Mouse (Mus musculus): ENCODE results near the gene Nfx1. TPM values are rescaled to one million over a fixed set of nuclear protein-coding genes. Genes with fewer than 3 reads are reported as not detected.

Nfx1 gene
- polyA plus RNA-seq, 1 experiment from 2014 or later = 67.7 TPM

DNA sequence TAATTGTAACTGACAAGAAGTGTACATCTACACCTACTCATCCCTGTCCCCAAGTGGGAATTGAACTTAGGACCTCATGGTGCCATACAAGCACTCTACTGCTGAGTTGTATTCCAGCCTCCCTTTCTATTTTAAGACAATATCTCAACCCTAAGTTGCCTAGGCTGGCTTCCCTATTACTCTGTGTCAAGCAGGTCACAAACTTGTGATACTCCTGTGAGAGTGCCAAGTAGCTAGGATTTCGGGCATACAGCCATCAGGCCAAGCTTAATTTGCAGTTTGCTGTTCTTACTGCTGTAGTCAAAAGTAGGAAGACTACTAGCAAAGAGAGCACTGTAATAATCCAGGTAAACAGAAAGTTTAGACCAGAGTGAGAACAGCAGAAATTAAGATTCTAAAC is 13.0 kb downstream of the Nfx1 start:
- Histone ChIP-seq H3K4me3 (ENCODE audit: low read depth, low read length) (no peak overlapping the region), H3K4me1 (ENCODE audit: control insufficient read depth, insufficient read depth, low read length) (no peaks in the 10 kb centered on the region), H3K4me2 (no peak overlapping the region), H3K27me3 (ENCODE audit: control insufficient read depth, insufficient read depth, low read length) (no peaks in the 10 kb centered on the region), H3K36me3 (ENCODE audit: control insufficient read depth, insufficient read depth, low read length) (peaks cover 26% of the 10 kb centered on the region), H3K9ac (ENCODE audit: low read depth, low read length) (no peak overlapping the region), H3K9me3 (replicated peaks; ENCODE audit: control insufficient read depth, low read length) (no peaks in the 10 kb centered on the region), H3K27ac (ENCODE audit: low read depth, low read length) (no peak overlapping the region)
- no peak for ATAC-seq (replicated peaks; ENCODE audit: insufficient number of reproducible peaks, low FRiP score, low TSS enrichment)
- 86% methylated on average over 1 of the region's 1 CpGs for WGBS (ENCODE audit: insufficient replicate concordance)

DNA sequence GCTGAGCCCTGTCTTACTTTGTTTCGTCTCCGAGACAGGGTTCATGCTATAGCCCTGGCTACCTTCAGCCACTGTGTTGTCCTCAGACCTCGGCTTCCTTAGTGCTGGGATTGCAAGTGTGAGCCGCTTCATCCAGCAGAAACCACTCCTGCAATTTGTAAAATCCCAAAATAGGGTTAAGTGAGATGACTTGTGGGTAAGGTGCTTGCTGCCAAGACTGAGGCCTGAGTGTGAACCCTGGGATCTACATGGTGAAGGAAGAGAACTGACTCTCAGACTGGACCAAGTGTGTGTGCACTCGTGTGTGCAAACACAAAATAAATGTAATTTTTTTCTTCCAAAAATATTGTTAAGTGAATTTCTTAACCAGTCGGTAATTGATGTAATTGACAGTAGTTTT is 18.9 kb downstream of the Nfx1 start:
- no peak overlapping the region for H3K4me3 ChIP-seq (ENCODE audit: low read depth, low read length)
- WGBS (ENCODE audit: insufficient replicate concordance) = 87% methylated on average over 6 of the region's 6 CpGs
- no peaks in the 10 kb centered on the region for H3K27me3 ChIP-seq (ENCODE audit: control insufficient read depth, insufficient read depth, low read length)
- no peak for ATAC-seq (replicated peaks; ENCODE audit: insufficient number of reproducible peaks, low FRiP score, low TSS enrichment)
- no peak overlapping the region for H3K4me2 ChIP-seq
- H3K36me3 ChIP-seq (ENCODE audit: control insufficient read depth, insufficient read depth, low read length) = peaks cover 51% of the 10 kb centered on the region
- H3K4me1 ChIP-seq (ENCODE audit: control insufficient read depth, insufficient read depth, low read length) = no peaks in the 10 kb centered on the region
- no peak overlapping the region for H3K9ac ChIP-seq (ENCODE audit: low read depth, low read length)
- H3K27ac ChIP-seq (ENCODE audit: low read depth, low read length) = no peak overlapping the region
- H3K9me3 ChIP-seq (replicated peaks; ENCODE audit: control insufficient read depth, low read length) = no peaks in the 10 kb centered on the region

DNA sequence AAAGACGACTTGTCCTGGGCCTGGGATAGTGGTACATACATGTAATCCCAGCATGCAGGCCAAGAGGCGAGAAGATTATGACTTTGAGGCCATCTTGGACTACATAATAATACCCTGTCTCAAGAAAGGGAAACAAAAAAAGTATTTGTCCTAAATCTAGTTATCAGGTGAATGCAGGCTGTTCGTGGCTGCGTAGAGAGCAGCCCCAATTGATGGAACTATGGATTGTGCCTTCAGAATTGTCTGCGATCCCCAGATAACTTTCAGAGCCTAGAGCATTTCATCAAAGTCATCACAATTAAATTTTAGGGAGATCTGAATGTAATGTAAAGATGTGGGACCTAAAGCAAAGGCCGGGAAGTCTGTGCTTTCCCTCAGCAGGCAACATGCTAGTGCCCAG is 25.6 kb downstream of the Nfx1 start:
- no peaks in the 10 kb centered on the region for H3K4me1 ChIP-seq (ENCODE audit: control insufficient read depth, insufficient read depth, low read length)
- peaks cover 56% of the 10 kb centered on the region for H3K36me3 ChIP-seq (ENCODE audit: control insufficient read depth, insufficient read depth, low read length)
- no peaks in the 10 kb centered on the region for H3K9me3 ChIP-seq (replicated peaks; ENCODE audit: control insufficient read depth, low read length)
- H3K27ac ChIP-seq (ENCODE audit: low read depth, low read length) = no peak overlapping the region
- H3K27me3 ChIP-seq (ENCODE audit: control insufficient read depth, insufficient read depth, low read length) = no peaks in the 10 kb centered on the region
- WGBS (ENCODE audit: insufficient replicate concordance) = 93% methylated on average over 6 of the region's 6 CpGs
- ATAC-seq (replicated peaks; ENCODE audit: insufficient number of reproducible peaks, low FRiP score, low TSS enrichment) = no peak
- H3K4me2 ChIP-seq = no peak overlapping the region
- H3K9ac ChIP-seq (ENCODE audit: low read depth, low read length) = no peak overlapping the region
- H3K4me3 ChIP-seq (ENCODE audit: low read depth, low read length) = no peak overlapping the region

DNA sequence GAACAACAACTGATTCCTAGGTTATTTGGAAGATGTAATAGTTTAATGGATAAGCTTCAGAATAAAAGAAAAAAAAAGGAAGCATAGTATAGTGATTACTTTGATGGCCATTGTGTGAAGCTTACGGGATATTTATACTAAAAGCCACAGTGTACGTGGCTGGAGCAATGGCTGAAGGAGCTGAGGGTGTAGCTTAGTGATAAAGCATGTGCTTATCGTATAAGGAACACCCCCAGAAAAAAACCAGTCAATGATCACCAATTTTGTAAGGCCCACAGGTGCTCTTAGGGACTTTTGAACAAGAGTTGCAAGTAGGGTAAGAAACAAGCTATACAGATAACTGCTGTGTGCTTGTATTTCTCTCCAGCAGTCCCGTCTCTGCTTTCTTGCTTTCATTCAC is 27.2 kb downstream of the Nfx1 start:
- no peak for ATAC-seq (replicated peaks; ENCODE audit: insufficient number of reproducible peaks, low FRiP score, low TSS enrichment)
- no peaks in the 10 kb centered on the region for H3K9me3 ChIP-seq (replicated peaks; ENCODE audit: control insufficient read depth, low read length)
- no peak overlapping the region for H3K9ac ChIP-seq (ENCODE audit: low read depth, low read length)
- no peaks in the 10 kb centered on the region for H3K4me1 ChIP-seq (ENCODE audit: control insufficient read depth, insufficient read depth, low read length)
- H3K36me3 ChIP-seq (ENCODE audit: control insufficient read depth, insufficient read depth, low read length) = peaks cover 57% of the 10 kb centered on the region
- no peak overlapping the region for H3K27ac ChIP-seq (ENCODE audit: low read depth, low read length)
- no peaks in the 10 kb centered on the region for H3K27me3 ChIP-seq (ENCODE audit: control insufficient read depth, insufficient read depth, low read length)
- H3K4me3 ChIP-seq (ENCODE audit: low read depth, low read length) = no peak overlapping the region
- WGBS (ENCODE audit: insufficient replicate concordance) = 88% methylated on average over 4 of the region's 4 CpGs
- H3K4me2 ChIP-seq = no peak overlapping the region

DNA sequence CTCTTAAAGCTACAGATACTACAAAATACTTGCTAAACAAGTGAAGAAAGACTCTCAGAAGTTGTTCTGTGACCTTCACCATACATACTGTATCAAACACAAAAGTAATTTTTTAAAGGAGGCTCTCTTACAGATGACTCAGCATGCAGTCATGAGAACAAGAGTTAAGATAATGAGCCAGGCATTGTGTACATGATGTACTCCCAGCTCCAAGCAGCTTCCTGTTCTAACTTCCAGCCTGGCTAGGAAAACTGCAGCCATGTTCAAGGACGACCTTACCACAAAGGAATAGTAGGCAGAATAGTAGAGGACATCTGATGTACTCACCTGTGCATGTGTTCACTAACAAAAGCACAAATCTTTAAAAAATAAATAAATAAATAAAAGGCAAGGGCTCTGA is 29.6 kb downstream of the Nfx1 start:
- Histone ChIP-seq H3K4me1 (ENCODE audit: control insufficient read depth, insufficient read depth, low read length) (no peaks in the 10 kb centered on the region), H3K9me3 (replicated peaks; ENCODE audit: control insufficient read depth, low read length) (no peaks in the 10 kb centered on the region), H3K36me3 (ENCODE audit: control insufficient read depth, insufficient read depth, low read length) (peaks cover 62% of the 10 kb centered on the region), H3K27ac (ENCODE audit: low read depth, low read length) (no peak overlapping the region), H3K4me2 (no peak overlapping the region), H3K27me3 (ENCODE audit: control insufficient read depth, insufficient read depth, low read length) (no peaks in the 10 kb centered on the region), H3K4me3 (ENCODE audit: low read depth, low read length) (no peak overlapping the region), H3K9ac (ENCODE audit: low read depth, low read length) (no peak overlapping the region)
- no peak for ATAC-seq (replicated peaks; ENCODE audit: insufficient number of reproducible peaks, low FRiP score, low TSS enrichment)
- 74% methylated on average over 1 of the region's 1 CpGs for WGBS (ENCODE audit: insufficient replicate concordance)

DNA sequence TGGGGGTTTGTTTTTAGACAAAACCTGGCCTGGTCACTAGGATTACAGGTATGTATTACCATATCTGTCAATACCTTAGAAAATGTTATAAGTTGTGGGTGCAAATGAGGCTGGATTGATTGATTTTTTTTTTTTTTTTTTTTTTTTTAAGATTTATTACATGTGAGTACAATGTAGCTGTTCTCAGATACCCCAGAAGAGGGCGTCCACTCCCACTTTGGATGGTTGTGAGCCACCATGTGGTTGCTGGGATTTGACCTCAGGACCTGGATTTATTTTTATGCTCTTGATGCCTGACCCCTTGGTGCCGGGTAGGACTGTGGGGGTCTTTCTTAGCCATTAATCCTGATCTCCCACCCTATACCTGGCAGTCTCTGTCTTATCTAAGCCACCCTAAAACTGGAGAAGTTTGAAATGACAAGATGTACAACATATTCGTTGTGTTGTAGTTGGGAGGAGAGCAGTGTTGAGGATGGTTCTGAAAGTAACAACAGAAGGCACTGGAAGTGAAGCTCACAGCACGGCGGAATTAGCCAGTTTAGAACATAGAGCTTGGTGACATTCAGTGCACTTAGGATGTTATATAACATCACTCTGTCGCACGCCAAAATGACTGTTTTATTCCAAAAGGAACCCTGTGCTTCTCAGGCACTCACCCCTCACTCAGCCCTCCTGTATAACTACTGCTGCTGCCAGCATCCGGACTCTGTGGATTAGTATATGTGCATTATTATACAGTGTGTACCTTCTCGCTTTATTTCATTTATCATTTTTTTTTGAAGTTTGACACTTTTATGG is 30.3 kb downstream of the Nfx1 start:
- no peaks in the 10 kb centered on the region for H3K4me1 ChIP-seq (ENCODE audit: control insufficient read depth, insufficient read depth, low read length)
- 88% methylated on average over 9 of the region's 9 CpGs for WGBS (ENCODE audit: insufficient replicate concordance)

DNA sequence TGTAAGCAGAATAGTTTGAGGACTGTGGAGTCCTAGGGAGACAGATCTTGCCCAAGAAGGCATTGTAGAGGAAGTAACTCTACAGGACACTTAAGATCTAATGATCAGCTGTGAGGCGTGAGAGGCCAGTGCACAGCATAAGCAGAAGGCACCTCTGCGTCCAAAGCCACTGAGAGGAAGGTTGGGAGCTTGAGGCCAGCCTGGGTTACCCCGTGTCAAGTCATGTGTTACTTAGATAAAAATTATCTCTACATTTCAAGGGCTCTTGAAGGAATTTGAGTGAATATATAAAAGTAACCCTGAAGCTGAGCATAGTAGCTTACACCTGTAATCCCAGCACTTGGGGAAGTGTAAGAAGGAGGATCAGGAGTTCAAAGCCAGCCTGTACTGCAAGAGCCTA is 42.6 kb downstream of the Nfx1 start:
- H3K27ac ChIP-seq (ENCODE audit: low read depth, low read length) = no peak overlapping the region
- WGBS (ENCODE audit: insufficient replicate concordance) = 66% methylated on average over 3 of the region's 3 CpGs
- H3K9me3 ChIP-seq (replicated peaks; ENCODE audit: control insufficient read depth, low read length) = no peaks in the 10 kb centered on the region
- no peak for ATAC-seq (replicated peaks; ENCODE audit: insufficient number of reproducible peaks, low FRiP score, low TSS enrichment)
- no peak overlapping the region for H3K9ac ChIP-seq (ENCODE audit: low read depth, low read length)
- H3K36me3 ChIP-seq (ENCODE audit: control insufficient read depth, insufficient read depth, low read length) = peaks cover 49% of the 10 kb centered on the region
- H3K27me3 ChIP-seq (ENCODE audit: control insufficient read depth, insufficient read depth, low read length) = no peaks in the 10 kb centered on the region
- no peak overlapping the region for H3K4me2 ChIP-seq
- H3K4me3 ChIP-seq (ENCODE audit: low read depth, low read length) = no peak overlapping the region
- no peaks in the 10 kb centered on the region for H3K4me1 ChIP-seq (ENCODE audit: control insufficient read depth, insufficient read depth, low read length)

More for the DNA sequence above, 30.3 kb downstream of the Nfx1 start:
- ATAC-seq (replicated peaks; ENCODE audit: insufficient number of reproducible peaks, low FRiP score, low TSS enrichment) = no peak
- Histone ChIP-seq H3K9ac (ENCODE audit: low read depth, low read length) (no peak overlapping the region), H3K27ac (ENCODE audit: low read depth, low read length) (no peak overlapping the region), H3K36me3 (ENCODE audit: control insufficient read depth, insufficient read depth, low read length) (peaks cover 57% of the 10 kb centered on the region), H3K4me2 (no peak overlapping the region), H3K9me3 (replicated peaks; ENCODE audit: control insufficient read depth, low read length) (no peaks in the 10 kb centered on the region), H3K27me3 (ENCODE audit: control insufficient read depth, insufficient read depth, low read length) (no peaks in the 10 kb centered on the region), H3K4me3 (ENCODE audit: low read depth, low read length) (no peak overlapping the region)

DNA sequence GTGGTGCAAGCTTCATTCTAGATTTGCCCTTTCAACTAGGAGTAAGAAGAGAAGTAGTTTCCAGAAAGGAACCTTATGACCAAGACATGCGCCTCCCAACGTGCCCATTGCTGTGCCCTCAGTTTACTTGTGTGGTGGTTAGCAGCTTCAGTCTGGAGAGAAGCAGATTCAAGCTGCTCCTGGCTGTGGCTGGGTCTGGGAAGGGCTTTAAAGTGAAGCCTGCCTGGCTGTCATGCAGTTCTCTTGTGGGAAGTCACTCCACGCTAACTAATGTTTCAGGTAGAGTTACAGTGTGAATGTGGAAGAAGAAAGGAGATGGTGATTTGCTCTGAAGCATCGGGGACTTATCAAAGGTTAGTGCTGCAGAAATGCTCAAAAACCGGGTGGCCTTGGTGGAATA is 45.1 kb downstream of the Nfx1 start:
- H3K27ac ChIP-seq (ENCODE audit: low read depth, low read length) = no peak overlapping the region
- H3K9ac ChIP-seq (ENCODE audit: low read depth, low read length) = no peak overlapping the region
- no peak for ATAC-seq (replicated peaks; ENCODE audit: insufficient number of reproducible peaks, low FRiP score, low TSS enrichment)
- 89% methylated on average over 5 of the region's 5 CpGs for WGBS (ENCODE audit: insufficient replicate concordance)
- no peaks in the 10 kb centered on the region for H3K9me3 ChIP-seq (replicated peaks; ENCODE audit: control insufficient read depth, low read length)
- peaks cover 37% of the 10 kb centered on the region for H3K36me3 ChIP-seq (ENCODE audit: control insufficient read depth, insufficient read depth, low read length)
- no peaks in the 10 kb centered on the region for H3K4me1 ChIP-seq (ENCODE audit: control insufficient read depth, insufficient read depth, low read length)
- no peaks in the 10 kb centered on the region for H3K27me3 ChIP-seq (ENCODE audit: control insufficient read depth, insufficient read depth, low read length)
- H3K4me3 ChIP-seq (ENCODE audit: low read depth, low read length) = no peak overlapping the region
- no peak overlapping the region for H3K4me2 ChIP-seq

DNA sequence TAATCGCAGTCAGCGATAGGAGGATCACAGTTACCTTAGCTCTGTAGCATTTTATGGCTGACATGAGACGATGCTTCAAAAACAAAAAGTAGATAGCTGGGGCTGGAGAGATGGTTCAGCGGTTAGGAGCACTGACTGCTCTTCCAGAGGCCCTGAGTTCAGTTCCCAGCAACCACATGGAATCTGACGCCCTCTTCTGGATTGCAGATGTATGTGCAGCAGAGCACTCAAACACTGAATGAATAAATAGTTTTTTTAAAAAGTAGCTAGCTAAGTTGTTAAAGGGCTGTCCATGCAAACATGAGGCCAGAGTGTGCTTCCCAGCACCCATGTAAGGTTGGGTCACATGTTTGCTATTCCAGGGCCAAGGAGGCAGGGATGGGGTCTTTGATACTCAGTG is 50.4 kb downstream of the Nfx1 start:
- Histone ChIP-seq H3K9ac (ENCODE audit: low read depth, low read length) (no peak overlapping the region), H3K4me2 (no peak overlapping the region), H3K4me3 (ENCODE audit: low read depth, low read length) (no peak overlapping the region), H3K4me1 (ENCODE audit: control insufficient read depth, insufficient read depth, low read length) (0 out of 2 replicates have a peak, but pooled peaks cover under 1% of the 10 kb centered on the region), H3K36me3 (ENCODE audit: control insufficient read depth, insufficient read depth, low read length) (peaks cover 31% of the 10 kb centered on the region), H3K27me3 (ENCODE audit: control insufficient read depth, insufficient read depth, low read length) (no peaks in the 10 kb centered on the region), H3K9me3 (replicated peaks; ENCODE audit: control insufficient read depth, low read length) (no peaks in the 10 kb centered on the region), H3K27ac (ENCODE audit: low read depth, low read length) (no peak overlapping the region)
- ATAC-seq (replicated peaks; ENCODE audit: insufficient number of reproducible peaks, low FRiP score, low TSS enrichment) = no peak
- WGBS (ENCODE audit: insufficient replicate concordance) = 89% methylated on average over 5 of the region's 5 CpGs
